Mouse (Mus musculus) retina, postnatal 1 day (tissue): ENCODE measurements around the gene Pgam2.
A peak's percentile ranks its signal among the peaks of the same experiment; 100 is the strongest.

ENCODE experiments used
- DNase-seq: peaks from one replicate; pipeline ENCODE4 v3.0.0-alpha.2; 2012

The Pgam2 gene

DNA sequence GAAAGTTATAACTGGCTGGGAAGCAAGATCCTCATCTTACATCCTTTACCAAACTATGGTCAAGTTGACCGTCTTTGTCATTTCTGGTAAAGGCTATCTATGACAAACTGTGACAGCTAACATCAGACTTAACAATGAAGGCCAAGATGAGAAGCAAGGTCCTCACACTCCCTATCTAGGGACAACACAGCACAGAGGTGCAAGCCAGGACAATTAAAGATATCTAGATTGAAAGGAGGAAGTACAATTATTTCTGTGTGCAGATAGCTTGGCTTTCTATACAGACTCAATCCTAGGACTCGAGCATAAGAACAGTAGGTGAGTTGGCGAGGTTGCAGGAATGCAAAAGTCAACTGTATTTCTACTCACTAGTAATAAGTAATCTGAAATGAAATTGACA is 2.2 kb upstream of the Pgam2 start:
- no peak for DNase-seq

DNA sequence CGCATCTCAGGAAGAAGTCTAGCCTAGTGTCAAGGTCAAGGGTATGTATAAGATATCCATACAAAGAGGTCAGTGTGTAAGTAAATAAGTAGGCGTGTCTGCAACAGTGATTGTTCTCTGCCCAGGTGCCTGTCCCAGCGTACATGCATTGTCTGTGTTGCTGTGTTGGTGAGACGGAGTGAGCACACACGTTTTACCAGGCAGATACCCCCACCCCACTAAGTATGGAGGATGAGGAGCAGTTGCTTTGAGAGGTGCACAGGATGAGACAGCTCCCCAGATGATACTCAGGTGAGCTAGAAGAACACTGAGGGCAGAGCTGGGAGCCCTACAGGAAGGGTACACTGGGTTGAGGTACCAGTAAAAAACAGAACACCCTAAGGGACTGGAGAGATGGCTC is 641 bp upstream of the Pgam2 start:
- no peak for DNase-seq

DNA sequence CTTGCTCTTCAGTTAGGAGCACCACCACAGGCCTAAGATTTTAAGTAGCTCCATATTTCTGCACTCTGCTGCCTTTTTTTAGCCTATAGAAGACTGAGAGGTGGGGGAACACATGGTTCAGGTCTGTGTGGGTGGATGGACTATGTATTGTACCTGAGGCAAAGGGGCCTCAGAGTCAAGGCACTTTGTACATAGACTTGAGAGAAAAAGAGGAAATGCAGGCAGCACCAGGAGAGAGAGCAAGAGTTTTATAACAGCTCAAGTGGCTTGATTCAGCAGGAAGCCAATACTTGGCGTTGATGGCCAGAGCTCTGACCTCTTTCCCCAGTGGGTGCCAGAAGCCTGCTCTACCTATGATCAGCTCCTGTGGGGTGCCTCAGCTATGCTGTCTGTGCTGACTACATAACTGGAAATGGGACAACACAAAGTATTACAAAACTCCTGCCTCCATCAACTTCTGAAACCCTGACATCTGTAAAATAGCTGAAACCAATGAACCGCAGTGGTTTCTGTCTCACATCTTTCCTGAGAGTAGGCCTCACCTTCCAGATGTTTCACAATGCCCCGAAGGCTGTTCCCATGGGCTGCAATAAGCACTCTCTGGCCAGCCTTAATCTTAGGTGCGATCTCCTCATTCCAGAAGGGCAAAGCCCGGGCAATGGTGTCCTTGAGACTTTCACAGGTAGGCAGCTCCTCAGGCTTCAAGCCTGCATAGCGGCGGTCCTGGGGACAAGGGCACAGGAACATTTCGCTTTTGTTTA is 896 bp downstream of the Pgam2 start:
- DNase-seq, result no peak

DNA sequence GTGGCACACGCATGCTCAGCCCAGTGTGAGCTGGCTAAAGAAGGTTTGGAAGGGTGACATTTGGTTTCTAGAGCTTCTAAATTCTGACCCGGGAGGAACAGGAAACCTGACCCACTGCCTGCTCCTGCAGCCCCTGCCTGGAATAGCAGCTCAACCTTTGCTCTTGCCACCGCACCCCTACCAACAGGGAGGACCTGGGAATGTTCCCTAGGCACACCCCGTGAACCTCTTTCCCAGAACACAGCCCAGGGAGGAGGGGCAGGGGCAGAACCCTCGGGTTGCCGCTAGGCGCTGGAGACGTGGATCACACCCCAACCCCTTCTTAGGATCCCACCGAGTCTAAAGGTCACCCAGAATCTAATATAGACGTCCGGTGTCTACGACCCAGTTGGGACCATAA is 1.5 kb downstream of the Pgam2 start:
- no peak for DNase-seq

DNA sequence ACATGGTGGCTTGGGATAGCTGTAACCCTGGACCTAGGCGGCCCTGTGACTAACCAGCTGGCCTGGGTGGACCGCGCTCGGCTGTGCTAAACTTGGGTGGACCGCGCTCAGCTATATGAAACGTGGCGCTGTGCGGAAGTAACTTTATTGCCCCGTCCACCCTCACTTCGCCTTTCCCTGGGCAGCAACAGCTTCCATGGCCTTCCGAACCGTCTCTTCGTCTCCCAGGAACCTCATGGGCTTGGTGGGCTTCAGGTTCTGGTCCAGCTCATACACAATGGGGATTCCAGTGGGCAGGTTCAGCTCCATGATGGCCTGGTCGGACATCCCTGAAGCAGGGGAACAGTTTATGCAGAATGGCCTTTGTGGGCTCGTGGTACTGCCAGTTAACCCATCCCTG is 2.0 kb downstream of the Pgam2 start:
- no peak for DNase-seq

DNA sequence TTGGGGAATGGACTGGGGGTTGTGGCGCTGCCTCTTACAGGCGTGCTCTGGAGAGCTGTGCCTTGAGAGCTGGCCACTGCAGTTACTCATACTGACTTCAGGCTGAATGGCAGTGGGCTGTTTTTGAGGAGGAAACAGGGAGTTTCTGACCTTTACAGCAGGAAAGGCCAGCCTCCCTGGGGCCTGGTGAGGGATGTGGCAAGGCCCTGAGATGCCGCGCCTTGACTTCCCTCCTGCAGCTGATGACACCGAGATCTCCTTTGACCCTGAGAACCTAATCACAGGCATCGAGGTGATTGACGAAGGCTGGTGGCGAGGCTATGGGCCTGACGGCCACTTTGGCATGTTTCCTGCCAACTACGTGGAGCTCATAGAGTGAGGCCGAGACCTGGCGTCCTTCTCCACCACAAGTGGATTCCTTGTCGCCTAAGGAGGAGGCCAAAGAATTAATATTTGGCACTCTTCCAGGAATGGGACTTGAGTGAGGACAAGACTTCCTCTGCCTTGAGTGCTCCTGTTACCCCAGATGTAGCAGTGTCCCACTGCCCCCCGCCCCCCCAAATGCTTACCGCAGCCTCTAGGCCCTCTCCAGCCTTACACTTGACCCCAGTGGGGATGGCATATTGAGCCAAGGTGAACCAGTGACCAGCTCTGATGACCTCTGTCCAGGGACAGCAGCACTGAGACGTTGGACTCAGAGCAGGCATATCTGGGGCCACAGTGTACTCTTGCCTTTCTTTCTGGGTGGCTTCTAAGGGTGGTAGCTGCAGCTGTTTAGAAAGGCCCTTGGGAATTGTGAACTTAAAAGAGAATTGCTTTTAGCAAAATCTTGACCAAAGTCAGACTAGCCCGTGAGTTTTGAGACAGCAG is 3.7 kb downstream of the Pgam2 start:
- DNase-seq, result no peak

DNA sequence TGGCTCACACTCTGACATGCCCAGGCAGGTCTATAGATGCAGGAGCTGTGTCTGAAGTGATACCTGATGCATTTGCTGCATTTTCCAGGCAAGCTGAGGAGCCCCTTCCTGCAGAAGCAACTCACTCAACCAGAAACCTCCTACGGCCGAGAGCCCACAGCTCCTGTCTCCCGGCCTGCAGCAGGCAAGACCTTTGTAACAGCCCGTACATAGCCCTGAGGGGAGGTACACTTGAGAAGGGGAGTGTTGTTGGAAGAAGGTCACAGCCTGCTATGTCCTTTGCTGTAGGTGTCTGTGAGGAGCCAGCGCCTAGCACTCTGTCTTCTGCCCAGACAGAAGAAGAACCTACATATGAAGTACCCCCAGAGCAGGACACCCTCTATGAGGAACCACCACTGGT is 5.6 kb downstream of the Pgam2 start:
- no peak for DNase-seq

DNA sequence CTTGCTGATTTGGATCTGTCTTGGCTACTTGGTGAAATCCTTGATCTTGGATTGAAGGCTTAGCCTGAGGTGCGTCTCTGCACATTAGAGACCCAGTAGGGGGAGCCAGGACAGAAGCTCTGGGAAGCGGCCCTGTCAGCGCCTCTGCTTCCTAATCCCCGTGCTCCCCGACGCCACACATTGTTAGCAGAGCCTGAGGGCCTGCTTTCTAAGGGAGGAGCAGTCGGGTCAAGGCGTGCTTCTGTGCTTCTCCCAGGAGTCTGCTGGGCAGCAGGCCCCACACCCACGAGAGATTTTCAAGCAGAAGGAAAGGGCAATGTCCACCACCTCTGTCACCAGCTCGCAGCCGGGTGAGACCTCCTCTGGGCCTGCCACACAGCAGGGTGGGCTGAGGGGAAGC is 6.2 kb downstream of the Pgam2 start:
- DNase-seq, result no peak

DNA sequence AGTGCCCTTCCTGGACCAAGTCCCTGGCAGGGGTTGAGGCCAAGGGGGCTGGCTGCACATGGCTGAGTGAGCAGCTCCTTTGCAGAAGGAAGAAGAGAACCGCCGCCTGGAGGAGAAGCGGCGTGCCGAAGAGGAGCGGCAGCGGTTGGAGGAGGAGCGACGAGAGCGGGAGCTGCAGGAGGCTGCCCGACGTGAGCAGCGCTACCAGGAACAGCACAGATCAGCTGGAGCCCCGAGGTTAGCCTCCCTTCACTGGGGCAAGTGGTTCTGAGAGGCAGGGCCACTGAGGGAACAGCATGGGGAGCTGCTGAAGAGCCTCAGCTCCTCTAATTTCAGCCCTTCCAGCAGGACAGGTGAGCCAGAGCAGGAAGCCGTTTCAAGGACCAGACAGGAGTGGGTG is 6.6 kb downstream of the Pgam2 start:
- no peak for DNase-seq

DNA sequence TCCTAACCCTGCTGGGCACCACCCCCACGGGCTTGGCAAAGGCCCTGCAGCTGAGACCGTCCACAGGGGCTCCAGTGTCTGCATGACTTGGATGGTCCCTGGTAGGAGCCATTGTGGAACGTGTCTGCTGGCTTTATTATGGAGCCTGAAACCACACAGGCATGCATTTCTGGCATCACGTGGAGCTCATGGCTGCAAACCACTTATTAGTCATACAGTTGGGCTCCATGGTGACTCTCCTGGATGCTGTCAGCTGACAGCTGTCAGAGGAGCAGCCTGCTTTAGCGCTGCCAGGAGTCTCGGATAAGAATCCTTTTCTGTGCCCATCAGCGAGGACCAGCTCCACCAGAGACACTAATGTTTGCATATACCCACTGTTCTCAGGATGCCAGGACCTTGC is 7.8 kb downstream of the Pgam2 start:
- DNase-seq, result no peak

DNA sequence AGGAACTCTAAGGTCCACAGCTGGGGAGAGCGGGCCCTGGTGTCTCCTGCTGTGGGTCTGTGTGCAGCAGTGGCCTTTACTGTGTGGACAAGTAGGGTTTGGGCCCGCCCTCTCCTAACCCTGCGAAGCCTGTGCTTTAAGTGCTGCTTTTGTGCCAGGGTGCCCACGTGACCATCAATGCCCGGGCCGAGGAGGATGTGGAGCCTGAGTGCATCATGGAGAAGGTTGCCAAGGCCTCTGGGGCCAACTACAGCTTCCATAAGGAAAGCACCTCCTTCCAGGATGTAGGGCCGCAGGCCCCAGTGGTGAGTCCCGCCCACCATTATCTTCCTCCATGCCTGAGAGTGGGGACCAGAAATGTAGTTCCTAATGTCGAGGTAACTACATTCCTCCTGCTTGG is 8.2 kb downstream of the Pgam2 start:
- no peak for DNase-seq

DNA sequence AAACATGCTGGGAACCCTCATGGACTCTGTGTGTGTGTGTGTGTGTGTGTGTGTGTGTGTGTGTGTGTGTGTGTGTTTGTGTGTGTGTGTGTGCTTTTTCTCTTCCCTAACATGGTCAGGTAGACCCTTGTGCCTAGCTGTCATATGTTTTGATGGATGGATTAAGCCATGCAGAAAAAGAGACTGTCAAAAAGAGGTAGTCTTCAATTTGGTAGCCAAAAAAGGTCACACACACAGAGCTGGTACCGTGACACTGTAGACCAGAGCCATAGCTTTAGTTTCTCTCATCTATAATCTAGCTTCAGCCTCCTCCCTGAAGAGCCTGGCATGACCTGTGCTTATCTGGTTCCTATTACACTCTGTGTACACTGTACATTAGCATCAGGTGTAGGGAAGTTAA is 13.1 kb downstream of the Pgam2 start:
- no peak for DNase-seq

DNA sequence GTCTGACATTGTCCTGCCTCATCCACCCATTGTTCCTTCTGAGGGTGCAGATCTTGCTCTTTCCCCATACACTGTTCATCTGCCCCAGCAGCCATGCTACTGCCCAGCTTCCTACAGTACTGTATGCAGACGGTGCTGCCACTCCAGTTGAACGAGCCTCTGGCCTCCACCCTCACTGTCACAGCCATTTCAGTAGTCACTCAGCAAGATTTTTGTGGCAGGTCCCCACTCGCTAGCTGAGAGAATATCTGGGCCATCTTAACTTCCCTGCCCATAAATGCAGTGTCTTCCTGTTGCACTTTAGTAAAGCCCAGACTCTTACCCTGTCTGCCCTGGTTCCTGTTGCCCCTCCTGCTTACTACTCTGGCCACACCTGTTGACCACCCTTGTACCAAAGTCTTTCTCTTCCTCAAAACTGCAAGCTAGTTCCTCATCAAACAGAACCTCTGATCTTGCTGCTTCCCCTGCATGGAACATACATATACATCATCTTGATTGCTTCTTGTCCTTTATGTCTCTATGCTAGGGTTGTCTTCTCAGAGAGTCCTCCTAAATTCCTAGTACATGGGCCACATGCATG is 13.7 kb downstream of the Pgam2 start:
- DNase-seq, result no peak

DNA sequence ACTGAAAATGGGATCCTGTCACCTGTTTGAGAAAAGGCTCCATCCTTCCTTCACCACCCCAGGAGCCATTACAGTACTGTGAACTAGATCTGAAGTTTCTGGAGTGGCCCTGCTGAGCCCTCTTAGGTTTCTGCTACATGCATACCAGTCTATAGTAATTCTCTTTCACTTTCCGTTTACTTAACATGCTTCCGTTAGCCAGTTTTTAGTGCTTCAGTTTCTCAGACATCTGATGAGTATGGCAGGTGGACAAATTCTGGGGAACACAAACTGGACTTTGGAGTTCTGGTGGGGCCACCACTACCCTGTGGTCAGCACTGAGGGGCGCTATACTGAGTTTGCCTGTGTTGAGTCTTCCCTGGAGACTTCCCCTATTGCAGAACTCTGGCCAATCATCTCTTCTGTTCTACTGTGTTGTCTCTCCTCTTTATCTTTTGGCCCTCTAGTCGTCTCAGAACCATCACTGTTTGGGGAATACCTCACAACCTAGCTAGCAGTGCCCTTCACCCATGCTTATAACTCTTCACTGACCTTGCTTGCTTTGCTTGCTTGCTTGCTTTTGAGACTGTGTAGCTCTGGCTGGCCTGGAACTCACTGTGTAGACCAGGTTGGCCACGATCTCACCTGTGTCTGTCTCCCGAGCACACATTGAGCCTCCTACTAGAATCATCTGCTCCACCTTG is 14.3 kb downstream of the Pgam2 start:
- no peak for DNase-seq

DNA sequence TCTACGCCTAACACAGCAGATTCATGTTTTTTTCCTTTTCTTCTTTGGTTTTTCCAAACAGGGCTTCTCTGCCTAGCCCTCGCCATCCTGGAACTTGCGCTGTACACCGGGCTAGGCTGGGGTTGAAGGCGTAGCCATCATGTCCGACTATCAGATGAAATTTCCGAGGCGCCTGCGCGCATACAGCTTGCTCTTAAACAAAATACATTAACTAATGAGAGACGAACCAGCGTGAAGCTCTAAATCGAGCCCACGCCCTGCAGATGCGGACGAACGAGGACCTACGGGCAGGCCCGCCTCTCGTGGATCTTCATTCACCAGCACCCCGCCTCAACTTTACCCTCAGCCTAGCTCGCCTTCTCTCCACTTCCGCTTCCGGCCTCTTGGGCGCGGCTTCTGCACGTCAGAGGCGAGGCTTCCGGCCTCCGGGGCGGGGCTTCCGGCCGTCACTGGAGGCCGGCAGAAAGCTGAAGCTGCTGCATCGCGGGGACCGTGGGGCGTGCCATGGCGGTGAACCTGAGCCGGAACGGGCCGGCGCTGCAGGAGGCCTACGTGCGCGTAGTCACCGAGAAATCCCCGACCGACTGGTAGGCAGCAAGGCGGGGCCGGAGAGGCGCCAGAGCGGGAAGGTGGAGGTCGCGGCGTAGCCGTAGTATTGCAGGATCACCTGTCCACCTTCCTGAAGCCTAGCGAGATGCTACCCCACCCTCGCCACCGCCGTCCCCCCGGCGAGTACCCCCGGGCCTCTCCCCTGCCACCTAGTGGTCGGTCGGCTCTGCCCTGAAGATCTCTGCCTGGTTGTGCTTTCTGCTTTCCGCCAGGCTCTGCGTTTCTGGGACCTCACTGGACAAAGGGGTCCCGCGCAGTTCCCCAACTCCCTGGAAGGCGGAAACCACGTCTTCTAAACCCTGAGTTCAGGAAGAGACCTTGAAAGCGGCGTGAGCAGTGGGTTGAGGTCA is 15.2 kb downstream of the Pgam2 start, which contains the start of gene Dbnl:
Gene Dbnl, plus strand, starts transcription at position 433 of the 959 bp plus-strand sequence.
- DNase-seq, result peak; percentile 97

DNA sequence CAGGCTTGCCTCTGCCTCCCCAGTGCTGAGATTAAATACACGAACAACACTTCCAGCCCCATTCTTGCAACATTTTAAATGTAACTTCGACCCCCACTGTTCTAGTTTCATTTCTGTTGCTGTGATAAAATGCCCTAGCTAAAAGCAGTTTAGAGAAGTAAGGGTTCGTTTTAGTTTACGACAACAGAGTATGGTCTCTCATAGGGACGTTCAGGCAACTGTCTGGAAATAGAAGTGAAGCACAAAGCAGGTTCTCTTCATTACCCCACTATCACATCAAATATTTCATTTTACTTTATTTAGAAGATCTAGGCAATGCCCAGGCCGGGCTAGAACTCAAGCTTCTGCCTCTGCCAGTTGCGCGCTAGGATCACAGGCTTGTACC is 15.9 kb downstream of the Pgam2 start:
- no peak for DNase-seq

DNA sequence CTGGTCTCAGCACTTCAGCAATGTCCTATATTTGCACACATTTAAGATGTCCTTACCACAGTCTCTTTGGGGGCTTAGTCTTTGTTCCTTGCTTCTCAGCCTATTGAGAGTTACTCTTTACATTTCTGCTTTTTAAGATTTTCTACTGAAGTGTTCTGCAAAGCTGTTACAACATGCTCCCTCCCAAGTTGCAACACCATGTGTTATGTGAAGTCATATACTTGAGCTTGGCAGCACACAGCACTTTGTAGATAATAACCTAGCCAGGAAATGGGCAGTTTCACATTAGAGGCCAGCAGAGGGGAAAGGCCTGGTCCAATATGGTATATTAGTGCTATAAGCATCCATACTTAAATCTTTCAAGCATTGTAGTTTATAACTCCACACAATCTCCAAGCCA is 17.8 kb downstream of the Pgam2 start:
- no peak for DNase-seq

DNA sequence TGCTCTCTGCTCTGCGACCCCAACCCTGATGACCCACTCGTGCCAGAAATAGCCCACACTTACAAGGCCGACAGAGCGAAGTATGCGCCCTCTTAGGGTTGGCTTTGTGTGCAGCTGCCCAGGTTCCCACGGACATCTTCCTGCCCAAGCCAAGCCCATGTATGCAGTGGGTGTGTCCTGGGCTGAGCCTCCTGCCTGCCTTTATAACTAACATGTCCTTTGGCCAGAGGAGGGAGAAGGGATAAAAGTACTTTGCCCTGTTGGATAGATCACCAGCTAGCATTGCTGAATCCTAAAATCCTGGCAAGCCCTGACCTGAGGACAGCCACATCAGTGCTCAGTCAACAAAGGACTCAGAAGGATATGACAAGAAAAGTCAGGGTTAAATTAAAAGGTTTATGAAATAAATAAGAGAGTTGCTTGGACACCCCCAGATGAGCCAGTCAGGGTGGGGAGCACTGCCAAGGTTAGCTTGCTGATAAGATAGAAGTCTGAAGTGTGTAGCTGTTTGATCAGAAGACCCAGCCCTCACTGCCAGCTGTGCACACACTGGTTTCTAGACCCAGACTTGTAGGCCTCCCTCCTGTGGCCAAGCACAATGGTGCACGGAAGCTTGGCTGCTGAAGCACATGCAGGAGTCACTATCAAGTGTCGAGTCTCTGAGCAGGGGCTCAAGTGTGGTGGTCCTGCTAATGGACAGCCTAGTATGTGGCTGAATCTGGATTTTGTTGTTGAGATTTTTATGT is 21.2 kb downstream of the Pgam2 start:
- no peak for DNase-seq

DNA sequence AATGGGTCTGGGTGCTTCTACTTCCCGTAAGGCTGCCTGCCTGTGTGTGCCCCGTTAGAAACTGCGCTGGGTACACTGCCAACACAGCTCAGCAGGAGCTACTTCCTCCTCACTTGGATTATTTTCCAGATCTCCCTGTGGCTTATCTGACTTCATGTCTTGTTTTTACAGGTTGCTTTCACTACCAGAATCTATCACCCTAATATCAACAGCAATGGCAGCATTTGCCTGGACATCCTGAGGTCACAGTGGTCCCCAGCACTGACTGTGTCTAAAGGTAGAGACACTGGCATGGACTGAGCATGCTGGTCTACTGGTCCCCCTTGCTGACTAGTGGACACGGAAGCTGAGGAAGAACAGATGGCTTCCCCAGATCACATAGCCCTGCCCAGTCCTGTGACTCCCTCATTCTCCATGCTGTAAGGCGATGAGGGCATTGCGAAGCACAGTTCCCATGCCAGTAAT is 23.5 kb downstream of the Pgam2 start:
- DNase-seq, result no peak

DNA sequence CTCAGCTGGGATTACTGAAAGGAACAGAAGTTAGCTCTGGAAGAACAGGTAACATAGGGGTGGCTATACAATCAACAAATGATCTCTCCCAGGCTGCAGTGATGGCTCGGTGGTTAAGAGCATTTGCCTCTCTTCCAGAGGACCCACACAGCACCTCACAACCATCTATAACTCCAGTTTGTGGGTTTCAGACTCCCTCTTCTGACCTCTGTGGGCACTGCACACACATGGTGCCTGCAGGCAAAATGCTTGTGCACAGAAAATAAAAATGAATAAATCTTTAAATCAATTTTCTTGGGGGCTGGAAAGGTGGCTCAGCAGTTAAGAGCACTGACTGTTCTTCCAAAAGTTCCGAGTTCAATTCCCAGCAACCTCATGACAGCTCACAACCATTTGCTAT is 25.1 kb downstream of the Pgam2 start:
- no peak for DNase-seq

DNA sequence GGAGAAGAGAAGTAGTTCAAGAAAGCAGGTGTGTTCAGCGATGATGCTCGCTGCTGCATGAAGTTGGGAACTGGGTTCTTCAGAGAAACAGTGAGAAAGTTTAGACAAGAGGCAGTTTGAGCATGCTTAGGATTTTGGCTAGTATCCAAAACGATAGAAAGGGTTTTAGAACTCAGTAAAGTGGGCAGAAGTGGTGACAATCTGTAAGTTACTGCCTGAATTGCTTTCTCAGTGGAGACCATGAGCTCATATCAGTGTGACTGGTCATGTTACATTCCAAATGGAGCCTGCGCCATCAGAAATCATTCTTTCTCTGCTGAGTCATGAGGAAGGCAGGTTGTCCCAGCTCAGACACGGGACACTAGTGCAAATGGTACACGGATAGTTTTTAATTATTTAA is 37.5 kb downstream of the Pgam2 start:
- DNase-seq, result no peak
